Mouse (Mus musculus): Measurements from ENCODE around the gene Lhcgr. TPM values are rescaled to one million over a fixed set of nuclear protein-coding genes. Genes with fewer than 3 reads are reported as not detected.

Lhcgr gene
- total and polyA plus RNA-seq, 2 experiments from 2014 or later = 0.95 to 1.2 TPM

GRCm38 (mm10) chr17:88766857-88767256, 24.9 kb downstream of the Lhcgr start:
- Histone ChIP-seq H3K4me1 (ENCODE audit: insufficient read depth) (0 out of 2 replicates have a peak, but pooled peaks cover 4% of the 10 kb centered on the region), H3K27ac (ENCODE audit: low read depth, low read length) (no peak overlapping the region), H3K9me3 (ENCODE audit: low read length) (no peaks in the 10 kb centered on the region), H3K36me3 (ENCODE audit: insufficient read depth) (no peaks in the 10 kb centered on the region), H3K27me3 (ENCODE audit: insufficient read depth, low read length) (no peaks in the 10 kb centered on the region; the same call in 1 of the 2 replicates), H3K4me3 (ENCODE audit: low read depth, low read length) (no peak overlapping the region), H3K4me2 (ENCODE audit: low read depth) (no peak overlapping the region), H3K9ac (no peak overlapping the region)
- WGBS = 90% methylated on average over 6 of the region's 6 CpGs
- no peak for DNase-seq
- no peak for ATAC-seq
- TF ChIP-seq CTCF (IDR thresholded peaks at IDR 0.05; ENCODE audit: low read depth) = 0 out of 2 replicates have a peak, but pooled peaks have one; percentile 12

GRCm38 (mm10) chr17:88764136-88764485, 27.7 kb downstream of the Lhcgr start:
- no peaks in the 10 kb centered on the region for H3K36me3 ChIP-seq (ENCODE audit: insufficient read depth)
- no peak overlapping the region for H3K9ac ChIP-seq
- 0 out of 2 replicates have a peak, but pooled peaks cover 4% of the 10 kb centered on the region for H3K4me1 ChIP-seq (ENCODE audit: insufficient read depth)
- no peaks in the 10 kb centered on the region for H3K9me3 ChIP-seq (ENCODE audit: low read length)
- WGBS = 15% methylated on average over 3 of the region's 3 CpGs
- H3K4me3 ChIP-seq (ENCODE audit: low read depth, low read length) = no peak overlapping the region
- H3K27me3 ChIP-seq (ENCODE audit: insufficient read depth, low read length) = no peaks in the 10 kb centered on the region; the same call in 1 of the 2 replicates
- no peak for TF ChIP-seq CTCF (IDR thresholded peaks at IDR 0.05; ENCODE audit: low read depth)
- ATAC-seq = peak; percentile 81
- H3K4me2 ChIP-seq (ENCODE audit: low read depth) = no peak overlapping the region
- DNase-seq = no peak
- H3K27ac ChIP-seq (ENCODE audit: low read depth, low read length) = no peak overlapping the region

GRCm38 (mm10) chr17:88763396-88764135, 28.2 kb downstream of the Lhcgr start:
- peaks cover 8% of the 10 kb centered on the region for H3K4me1 ChIP-seq (ENCODE audit: insufficient read depth)
- H3K4me3 ChIP-seq (ENCODE audit: low read depth, low read length) = no peak overlapping the region
- H3K4me2 ChIP-seq (ENCODE audit: low read depth) = no peak overlapping the region
- no peak for DNase-seq
- no peak for TF ChIP-seq CTCF (IDR thresholded peaks at IDR 0.05; ENCODE audit: low read depth)
- no peaks in the 10 kb centered on the region for H3K9me3 ChIP-seq (ENCODE audit: low read length)
- no peak overlapping the region for H3K9ac ChIP-seq
- WGBS = 12% methylated on average over 5 of the region's 5 CpGs
- H3K36me3 ChIP-seq (ENCODE audit: insufficient read depth) = no peaks in the 10 kb centered on the region
- peak; percentile 33; the same call in 1 of the 2 replicates for ATAC-seq
- no peak overlapping the region for H3K27ac ChIP-seq (ENCODE audit: low read depth, low read length)
- no peaks in the 10 kb centered on the region; the same call in 1 of the 2 replicates for H3K27me3 ChIP-seq (ENCODE audit: insufficient read depth, low read length)

GRCm38 (mm10) chr17:88758003-88758437, 33.8 kb downstream of the Lhcgr start:
- H3K36me3 ChIP-seq (ENCODE audit: insufficient read depth) = no peaks in the 10 kb centered on the region
- no peak for TF ChIP-seq CTCF (IDR thresholded peaks at IDR 0.05; ENCODE audit: low read depth)
- WGBS = 7% methylated on average over 9 of the region's 9 CpGs
- no peak overlapping the region; the same call in 1 of the 2 replicates for H3K4me2 ChIP-seq (ENCODE audit: low read depth)
- no peak overlapping the region for H3K4me3 ChIP-seq (ENCODE audit: low read depth, low read length)
- no peaks in the 10 kb centered on the region for H3K9me3 ChIP-seq (ENCODE audit: low read length)
- H3K9ac ChIP-seq = no peak overlapping the region
- H3K27me3 ChIP-seq (ENCODE audit: insufficient read depth, low read length) = no peaks in the 10 kb centered on the region; the same call in 1 of the 2 replicates
- H3K27ac ChIP-seq (ENCODE audit: low read depth, low read length) = peak overlapping the region; percentile 66
- peaks cover 27% of the 10 kb centered on the region for H3K4me1 ChIP-seq (ENCODE audit: insufficient read depth)
- ATAC-seq (peak; percentile 76), DNase-seq (peak; percentile 78)

GRCm38 (mm10) chr17:88755776-88756175, 36.0 kb downstream of the Lhcgr start:
- Histone ChIP-seq H3K27ac (ENCODE audit: low read depth, low read length) (no peak overlapping the region), H3K4me2 (ENCODE audit: low read depth) (no peak overlapping the region), H3K27me3 (ENCODE audit: insufficient read depth, low read length) (no peaks in the 10 kb centered on the region), H3K36me3 (ENCODE audit: insufficient read depth) (no peaks in the 10 kb centered on the region), H3K9me3 (ENCODE audit: low read length) (no peaks in the 10 kb centered on the region), H3K4me1 (ENCODE audit: insufficient read depth) (peaks cover 24% of the 10 kb centered on the region), H3K9ac (no peak overlapping the region), H3K4me3 (ENCODE audit: low read depth, low read length) (no peak overlapping the region)
- 70% methylated on average over 6 of the region's 6 CpGs for WGBS
- DNase-seq (no peak), ATAC-seq (no peak)
- TF ChIP-seq CTCF (IDR thresholded peaks at IDR 0.05; ENCODE audit: low read depth) = no peak

GRCm38 (mm10) chr17:88753472-88753857, 38.3 kb downstream of the Lhcgr start:
- ATAC-seq (no peak; the same call in 1 of the 2 replicates), DNase-seq (no peak)
- Histone ChIP-seq H3K4me3 (ENCODE audit: low read depth, low read length) (no peak overlapping the region), H3K36me3 (ENCODE audit: insufficient read depth) (no peaks in the 10 kb centered on the region), H3K4me1 (ENCODE audit: insufficient read depth) (peaks cover 19% of the 10 kb centered on the region), H3K27me3 (ENCODE audit: insufficient read depth, low read length) (no peaks in the 10 kb centered on the region), H3K4me2 (ENCODE audit: low read depth) (peak overlapping the region; percentile 15; the same call in 1 of the 2 replicates), H3K9me3 (ENCODE audit: low read length) (no peaks in the 10 kb centered on the region), H3K27ac (ENCODE audit: low read depth, low read length) (peak overlapping the region; percentile 54; the same call in 1 of the 2 replicates), H3K9ac (no peak overlapping the region)
- TF ChIP-seq CTCF (IDR thresholded peaks at IDR 0.05; ENCODE audit: low read depth) = no peak
- 46% methylated on average over 12 of the region's 12 CpGs for WGBS

- WGBS = 6% methylated on average over 17 of the region's 17 CpGs
- Histone ChIP-seq H3K9ac (no peak overlapping the region), H3K27me3 (ENCODE audit: insufficient read depth, low read length) (no peaks in the 10 kb centered on the region), H3K4me3 (ENCODE audit: low read depth, low read length) (0 out of 2 replicates have a peak overlapping the region, but pooled peaks have one; percentile 9), H3K36me3 (ENCODE audit: insufficient read depth) (no peaks in the 10 kb centered on the region), H3K27ac (ENCODE audit: low read depth, low read length) (peak overlapping the region; percentile 54), H3K4me2 (ENCODE audit: low read depth) (peak overlapping the region; percentile 15; the same call in 1 of the 2 replicates), H3K4me1 (ENCODE audit: insufficient read depth) (peaks cover 14% of the 10 kb centered on the region), H3K9me3 (ENCODE audit: low read length) (no peaks in the 10 kb centered on the region)
- TF ChIP-seq CTCF (IDR thresholded peaks at IDR 0.05; ENCODE audit: low read depth) = peak; percentile 82
- DNase-seq (peak; percentile 84), ATAC-seq (peak; percentile 79)
Measured at GRCm38 (mm10) chr17:88752827-88753471, 38.8 kb downstream of the Lhcgr start.
